Mouse (Mus musculus) testis, adult 2 months (tissue): ENCODE results near the gene Hcn2.

Experiments
- CTCF ChIP-seq: fragments of 200-500 bp; IDR thresholded peaks from 2 replicates; pipeline ENCODE4 v1.5.1; 2012; ENCODE audit warnings: low read depth, mild to moderate bottlenecking, inconsistent platforms, low read length, moderate library complexity; ENCODE audit not compliant: control insufficient read depth, insufficient read depth, insufficient replicate concordance
- POLR2A ChIP-seq: fragments of 200-500 bp; IDR thresholded peaks from 2 replicates; pipeline ENCODE4 v1.6.1; 2012; ENCODE audit warnings: low read depth, mild to moderate bottlenecking, inconsistent platforms, low read length, moderate library complexity; ENCODE audit not compliant: control insufficient read depth

DNA sequence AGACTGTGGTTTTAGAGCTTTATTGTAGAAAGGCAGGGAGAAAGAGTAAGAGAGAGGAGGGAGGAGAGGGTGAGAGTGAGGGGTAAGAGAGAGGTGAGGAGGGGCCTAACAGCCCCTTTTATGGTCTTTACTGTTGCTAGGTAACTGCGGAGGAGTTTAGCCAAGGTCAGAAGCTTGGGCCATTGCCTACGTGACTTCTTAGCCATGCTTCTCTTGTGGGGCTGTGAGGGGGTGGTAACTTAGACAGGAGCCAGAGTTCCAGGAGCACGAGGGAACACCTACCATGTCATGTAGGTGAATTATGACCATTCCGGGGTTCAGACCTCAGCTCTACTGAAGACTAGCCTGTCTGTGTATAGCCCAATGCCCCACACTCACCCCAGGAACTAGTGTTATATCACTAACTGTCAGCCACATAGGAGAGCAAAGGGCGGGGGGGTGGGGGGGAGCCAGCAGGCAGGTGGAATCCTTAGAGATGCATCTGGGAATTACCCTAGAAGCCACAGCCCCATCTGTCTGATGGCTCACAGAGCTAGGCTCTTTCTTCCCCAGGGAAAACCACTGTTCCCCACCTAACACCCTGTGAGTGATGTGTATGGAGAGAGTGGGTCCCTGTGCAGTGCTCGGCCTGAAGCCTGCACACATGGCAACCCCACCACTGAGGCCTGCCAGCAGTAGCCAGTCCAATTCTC lies 44.9 kb upstream of the Hcn2 start:
- no peak for TF ChIP-seq POLR2A
- TF ChIP-seq CTCF, result no peak
